Mouse (Mus musculus): ENCODE measurements at regions not wholly inside any gene's neighbourhood (a gene's known extent, or its start where the extent isn't known, plus 50 kb on each side); places are given as distances from the start of the nearest gene placed in this dataset.

DNA sequence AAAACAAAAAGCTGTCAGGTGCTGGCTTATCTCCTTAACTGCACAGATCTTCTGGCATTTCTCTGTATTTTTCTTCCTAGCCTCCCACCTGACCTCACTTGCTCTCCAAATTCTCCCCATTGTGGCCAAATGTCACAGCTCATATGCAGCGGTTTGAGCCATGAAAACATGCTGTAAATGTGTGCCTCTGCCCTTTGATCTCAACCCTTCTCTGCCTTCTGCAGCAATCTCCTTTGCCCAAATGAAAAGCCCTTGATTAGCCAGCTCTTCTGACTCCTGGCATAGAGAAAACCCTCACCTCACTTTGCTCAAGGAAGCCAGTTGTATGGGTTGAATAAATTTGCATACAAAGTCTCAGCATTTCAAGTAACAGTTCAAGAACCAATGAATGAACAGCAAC lies 546.1 kb upstream of the Mgmt start:
- no peak for DNase-seq (ENCODE audit: low read depth, low spot score)

DNA sequence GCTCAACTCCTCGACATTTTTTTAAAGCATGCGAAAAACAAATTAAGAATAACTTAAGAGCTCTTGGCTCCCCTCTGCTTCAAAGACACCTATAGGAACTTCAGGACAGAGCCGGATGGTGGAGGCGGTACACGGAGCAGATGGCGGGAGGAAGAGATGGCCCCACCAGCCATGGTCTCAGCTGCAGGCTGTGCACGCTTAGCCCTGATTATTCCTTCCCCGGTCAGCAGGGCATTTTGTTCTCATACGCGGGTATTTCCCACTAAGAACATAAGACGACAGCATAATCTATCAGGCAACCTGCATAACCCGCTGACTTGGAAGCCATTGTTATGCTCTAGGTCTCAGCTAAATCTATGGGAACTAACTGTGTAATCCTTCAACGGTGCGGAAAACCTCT lies 544.8 kb upstream of the Mgmt start:
- DNase-seq (ENCODE audit: low read depth, low spot score), result no peak

DNA sequence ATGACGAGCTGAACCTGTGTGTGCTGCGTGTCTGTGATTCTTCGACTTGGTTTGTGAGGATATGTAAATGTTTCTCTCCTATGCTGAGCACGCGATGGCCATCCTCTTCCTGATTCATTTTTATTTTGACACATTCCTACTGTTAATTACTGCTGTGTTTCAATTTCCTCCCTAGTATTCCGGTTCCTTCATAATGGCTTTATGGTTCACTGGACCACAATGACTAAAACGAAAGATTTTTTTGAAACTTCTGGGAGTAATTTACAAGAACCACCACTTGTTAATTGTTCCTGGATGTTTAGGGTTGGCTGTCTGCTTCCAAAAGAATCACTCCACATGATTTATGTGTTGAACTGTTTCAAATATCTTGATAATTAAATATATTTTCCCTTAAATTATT lies 537.4 kb upstream of the Mgmt start:
- no peak for DNase-seq (ENCODE audit: low read depth, low spot score)

DNA sequence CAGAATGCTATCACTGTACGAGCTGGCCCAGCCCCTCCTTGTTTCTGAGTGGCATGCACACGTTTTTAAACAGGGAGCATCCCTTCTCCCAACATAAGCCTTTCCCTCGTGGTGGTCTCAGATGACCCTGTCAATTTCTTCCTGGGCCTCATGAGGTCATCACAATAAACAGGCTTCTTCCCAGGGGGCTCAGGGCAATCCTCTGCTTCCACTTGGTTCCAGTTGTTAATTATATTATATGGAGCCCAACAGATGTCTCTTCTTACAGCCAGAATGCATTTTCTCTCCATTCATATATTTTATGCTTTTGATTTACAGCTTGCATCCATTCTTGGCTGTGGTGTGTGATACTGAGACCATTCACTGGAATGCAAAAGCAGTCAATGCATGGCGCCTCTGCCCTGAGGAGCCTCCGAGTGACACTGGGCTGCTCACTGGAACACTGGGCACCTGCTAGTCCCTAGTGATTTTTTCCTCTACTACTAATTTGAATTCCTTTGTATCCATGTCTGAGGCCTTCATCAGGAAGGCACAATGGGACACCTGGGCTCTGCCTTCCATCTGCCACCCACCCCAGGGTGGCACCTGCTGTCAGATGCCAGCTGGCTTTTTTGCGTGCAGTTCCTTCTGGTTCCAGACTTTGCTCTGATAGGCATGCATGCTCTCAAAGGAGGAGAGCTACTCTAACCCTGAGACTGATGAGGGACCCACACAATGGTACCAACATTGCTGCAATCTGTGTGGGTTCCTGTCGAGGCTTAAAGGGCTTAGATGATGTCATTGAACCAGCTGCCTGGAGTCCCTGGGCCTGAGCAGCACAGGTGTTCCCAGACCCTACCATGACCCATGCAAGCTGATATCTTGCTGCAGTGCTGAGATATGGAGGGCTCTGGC lies 528.8 kb upstream of the Mgmt start:
- no peak for DNase-seq (ENCODE audit: low read depth, low spot score)

DNA sequence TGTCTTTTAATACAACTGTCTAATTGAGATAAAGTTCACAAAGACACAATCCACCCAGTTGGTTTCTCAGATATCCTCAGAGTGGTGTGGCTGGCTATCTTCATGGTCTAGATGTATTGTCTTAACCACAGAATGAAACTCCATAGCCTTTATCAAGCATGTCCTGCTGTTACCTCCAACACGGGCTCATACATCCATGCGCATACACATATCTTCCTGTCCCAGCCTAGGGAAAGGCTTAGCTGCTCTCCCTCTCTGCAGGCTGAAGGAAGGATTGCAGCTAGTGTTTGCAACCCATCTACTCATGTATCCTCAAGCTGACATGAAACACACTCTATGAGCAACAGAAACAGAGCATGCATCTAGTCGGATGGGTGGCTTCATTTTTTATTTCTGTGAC lies 517.2 kb upstream of the Mgmt start:
- DNase-seq (ENCODE audit: low read depth, low spot score), result no peak

DNA sequence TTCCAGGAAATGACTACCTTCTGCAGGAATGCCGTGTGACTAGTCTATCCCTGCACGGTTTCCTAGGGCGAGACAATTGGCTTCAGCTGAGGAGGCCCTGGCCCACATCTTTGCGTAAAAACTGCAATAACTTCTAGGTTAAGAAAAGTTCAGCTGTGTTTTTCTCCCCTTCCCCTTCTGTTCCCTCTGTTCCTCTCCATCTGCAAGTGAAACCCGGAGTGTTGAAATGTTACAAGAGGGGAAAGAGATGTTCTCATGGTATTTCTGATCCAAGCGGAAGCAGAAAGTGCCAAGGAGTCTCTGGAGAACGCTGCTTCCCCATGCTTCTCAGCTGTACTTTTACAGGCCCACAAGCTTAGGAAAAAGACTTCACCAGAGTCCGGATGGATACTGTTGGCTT lies 516.7 kb upstream of the Mgmt start:
- no peak for DNase-seq (ENCODE audit: low read depth, low spot score)

DNA sequence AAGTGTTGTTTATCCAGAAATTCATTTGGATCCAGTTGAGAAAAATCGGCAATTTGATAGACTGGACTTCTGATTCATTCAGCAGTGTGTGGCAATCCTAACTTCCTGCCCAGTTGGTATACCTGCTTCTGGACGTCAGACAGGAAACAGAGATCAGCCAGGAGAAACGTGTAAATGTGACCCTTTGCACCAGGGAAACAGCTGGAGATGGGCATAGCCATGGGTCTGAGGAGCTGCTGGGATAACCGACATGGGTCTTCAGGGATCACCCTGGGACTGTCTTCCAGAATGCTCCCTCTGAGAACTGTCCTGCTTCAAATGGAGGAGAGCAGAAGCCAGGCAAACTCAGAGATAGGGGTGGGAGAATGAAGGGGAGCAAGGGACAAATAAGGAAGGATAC lies 516.1 kb upstream of the Mgmt start:
- no peak for DNase-seq (ENCODE audit: low read depth, low spot score)

DNA sequence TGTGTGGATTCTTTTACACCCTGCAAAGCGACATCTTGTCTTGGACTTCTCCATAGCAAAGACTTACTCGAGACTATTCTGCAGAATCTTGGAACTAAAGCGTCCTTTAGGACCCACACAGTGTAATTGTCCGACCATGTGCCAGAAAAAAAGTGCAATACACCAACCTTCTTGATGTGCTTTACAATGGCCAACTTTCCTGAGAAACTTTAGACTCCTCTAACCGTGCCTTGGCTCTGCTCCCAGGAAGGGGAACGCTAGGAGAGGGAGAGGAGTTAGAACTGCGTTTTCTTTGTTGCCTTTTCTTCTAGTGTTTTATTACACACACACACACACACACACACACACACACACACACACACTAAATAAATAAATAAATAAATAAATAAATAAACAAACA lies 515.1 kb upstream of the Mgmt start:
- no peak for DNase-seq (ENCODE audit: low read depth, low spot score)

DNA sequence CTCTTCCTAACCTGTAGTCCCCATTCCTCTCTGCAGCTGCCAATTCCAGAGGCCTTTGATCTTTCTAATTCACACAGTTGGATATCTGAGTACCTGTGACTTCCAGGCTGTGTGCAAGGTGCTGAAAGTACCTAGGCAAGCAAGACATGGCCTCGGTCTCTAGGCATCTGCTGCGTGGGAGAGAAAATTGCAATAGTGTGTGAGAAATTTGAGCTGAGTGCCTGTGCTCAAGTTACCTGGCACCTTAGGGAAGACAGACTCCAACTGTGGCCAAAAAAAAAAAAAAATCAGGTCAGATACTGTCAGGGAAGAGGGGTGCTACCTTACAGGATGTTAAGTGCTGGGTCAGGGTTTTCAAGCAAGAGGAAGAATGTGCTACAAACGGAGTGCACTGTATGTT lies 514.7 kb upstream of the Mgmt start:
- DNase-seq (ENCODE audit: low read depth, low spot score), result no peak

DNA sequence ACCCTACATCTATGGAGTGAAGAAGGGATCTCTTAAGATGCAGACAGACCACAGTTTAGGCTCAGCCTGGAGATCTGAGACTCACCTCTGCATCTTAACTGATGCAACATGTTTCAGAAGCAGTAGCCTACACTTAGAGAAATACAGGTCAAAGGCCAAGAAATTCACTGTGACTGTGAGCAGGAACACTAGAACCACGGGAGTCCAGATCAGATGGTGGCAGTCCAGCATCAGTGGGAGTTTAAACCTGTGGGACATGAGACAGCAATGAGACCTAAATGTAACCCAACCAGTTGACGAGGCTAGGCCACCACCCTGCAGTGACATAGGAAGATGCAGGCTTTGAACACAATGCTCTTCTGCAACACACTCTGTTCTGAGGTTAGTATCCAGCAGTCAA lies 511.1 kb upstream of the Mgmt start:
- DNase-seq (ENCODE audit: low read depth, low spot score), result no peak

DNA sequence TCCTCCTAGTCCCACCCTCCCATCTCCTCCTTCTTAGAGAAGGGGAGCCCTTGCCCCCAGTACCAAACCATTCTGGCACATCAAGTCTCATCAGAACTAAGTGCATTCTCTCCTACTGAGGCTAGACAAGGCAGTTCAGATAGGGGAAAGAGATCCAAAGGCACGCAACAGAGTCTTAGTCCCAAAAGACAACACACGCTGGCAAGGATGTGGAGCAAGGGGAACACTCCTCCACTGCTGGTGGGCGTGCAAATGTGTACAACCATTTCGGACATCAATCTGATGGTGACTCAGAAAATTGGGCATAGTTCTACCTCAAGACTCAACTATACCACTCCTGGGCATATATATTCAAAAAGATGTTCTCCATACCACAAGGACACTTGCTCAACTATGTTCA lies 506.7 kb upstream of the Mgmt start:
- no peak for DNase-seq (ENCODE audit: low read depth, low spot score)

DNA sequence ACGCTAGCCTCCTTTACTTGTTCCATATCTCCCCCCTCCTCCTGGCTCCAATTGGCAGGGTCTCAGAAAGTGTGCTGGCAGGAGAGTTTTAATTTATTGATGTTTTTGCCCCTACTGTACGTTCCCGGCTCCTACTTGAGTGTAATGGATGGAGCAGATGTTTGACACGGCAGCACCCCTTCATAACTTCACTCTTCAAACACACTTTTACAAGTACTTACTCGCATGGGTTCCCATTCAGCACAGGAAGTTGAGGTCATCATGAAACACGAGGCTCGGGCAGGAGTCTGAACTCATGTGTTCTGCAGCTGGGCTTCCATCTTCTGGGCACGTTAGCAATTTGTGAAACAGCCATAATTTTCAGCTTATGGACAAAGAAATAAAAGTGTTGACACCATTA lies 504.3 kb upstream of the Mgmt start:
- DNase-seq (ENCODE audit: low read depth, low spot score), result no peak

DNA sequence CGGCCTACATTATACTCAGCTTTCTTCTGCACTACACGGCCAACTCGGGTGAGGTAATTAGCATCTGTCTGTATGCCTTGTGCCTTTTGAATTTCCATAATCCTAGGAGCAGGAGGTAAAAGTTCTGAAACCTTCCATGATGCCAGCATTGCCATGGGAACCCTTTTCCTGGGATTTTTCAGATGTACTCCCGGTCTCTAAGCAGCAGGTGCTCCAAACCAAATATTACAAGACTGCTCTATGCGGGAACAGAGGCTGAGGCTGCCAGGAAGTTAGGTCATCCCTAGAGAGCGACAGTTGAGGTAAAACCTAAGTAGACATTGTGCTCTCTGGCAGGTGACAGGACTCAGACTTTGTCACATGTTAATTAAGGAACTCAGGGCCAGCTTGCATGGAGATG lies 501.0 kb upstream of the Mgmt start:
- no peak for DNase-seq (ENCODE audit: low read depth, low spot score)

DNA sequence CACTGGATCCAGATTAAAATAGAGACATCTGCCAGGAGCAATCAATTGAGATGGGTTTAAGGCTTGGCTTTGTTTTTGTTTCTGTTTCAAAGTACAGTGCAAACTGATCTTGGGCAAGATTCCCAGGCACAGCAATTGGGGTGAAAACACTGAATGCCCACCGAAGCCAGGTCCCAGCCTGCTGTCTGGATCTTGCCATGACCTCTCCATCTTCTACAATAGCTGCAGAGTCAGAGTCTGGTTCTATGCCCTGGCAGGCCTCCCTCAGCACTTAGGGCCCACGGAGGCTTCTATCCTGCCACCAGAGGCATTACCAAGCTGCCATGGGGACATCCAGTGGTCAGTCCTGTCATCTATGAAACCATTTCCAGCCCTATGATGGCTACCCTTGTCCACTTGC lies 498.6 kb upstream of the Mgmt start:
- DNase-seq (ENCODE audit: low read depth, low spot score), result no peak

DNA sequence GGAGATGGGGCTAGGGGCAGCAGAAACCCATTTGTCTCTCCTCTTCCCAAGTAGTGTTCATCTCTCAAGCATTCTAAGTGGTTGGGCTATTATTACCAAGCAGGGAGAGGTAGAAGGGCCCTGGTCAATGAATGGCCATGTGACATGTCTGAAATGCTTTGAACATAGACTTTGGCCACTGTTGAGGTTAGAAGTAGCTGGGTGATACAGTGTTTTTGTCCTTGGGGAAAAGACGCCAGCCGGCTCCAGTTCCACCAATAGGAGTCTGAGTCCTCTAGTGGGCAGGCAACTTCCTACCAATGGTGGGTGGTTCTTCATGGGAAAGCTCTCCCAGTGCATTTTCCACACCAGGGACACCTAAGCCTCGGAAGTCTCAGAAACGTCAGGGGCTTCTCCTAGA lies 497.3 kb upstream of the Mgmt start:
- DNase-seq (ENCODE audit: low read depth, low spot score), result no peak

DNA sequence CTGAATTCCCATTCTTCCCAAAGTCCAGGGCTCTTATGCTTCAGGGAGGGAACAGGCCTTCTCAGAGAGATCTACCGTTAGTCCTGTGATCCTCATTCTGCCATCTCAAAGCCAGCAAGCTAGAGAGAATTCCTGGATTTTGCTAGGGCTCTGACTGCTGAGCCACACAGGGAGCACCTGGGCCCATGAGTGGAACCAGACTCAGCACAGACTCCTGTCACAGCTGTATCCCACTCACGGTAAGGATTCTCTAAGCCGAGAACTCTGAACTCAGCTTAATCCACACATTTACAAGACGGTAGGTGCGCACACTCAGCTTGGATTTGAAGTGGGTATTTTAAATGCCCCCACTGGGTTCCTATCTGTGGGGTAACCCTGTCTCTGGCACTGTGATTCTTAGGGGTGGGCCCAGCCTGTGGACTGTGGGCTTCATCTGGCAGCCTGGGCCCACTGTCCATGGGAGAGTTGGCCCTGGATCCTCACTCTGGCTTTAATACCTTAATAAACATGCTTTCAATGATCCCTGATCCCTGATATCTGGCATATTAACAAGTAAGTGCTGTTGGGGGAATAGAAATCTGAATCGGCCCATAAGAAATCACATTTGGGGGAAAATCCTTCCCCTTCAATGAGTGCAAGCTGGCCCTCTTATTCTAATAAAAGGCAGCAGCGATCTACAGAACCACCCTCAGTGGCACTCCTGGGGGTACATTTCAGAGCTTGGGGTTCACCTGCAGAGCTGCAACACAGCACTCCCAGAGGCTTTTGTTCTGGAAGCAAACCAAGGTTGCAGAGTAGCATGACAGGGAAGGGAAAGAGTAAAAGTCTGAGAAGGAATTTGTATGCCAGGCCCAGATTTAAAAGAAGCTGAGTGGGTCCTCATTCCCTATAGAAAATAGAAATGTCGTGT lies 491.5 kb upstream of the Mgmt start:
- no peak for DNase-seq (ENCODE audit: low read depth, low spot score)

DNA sequence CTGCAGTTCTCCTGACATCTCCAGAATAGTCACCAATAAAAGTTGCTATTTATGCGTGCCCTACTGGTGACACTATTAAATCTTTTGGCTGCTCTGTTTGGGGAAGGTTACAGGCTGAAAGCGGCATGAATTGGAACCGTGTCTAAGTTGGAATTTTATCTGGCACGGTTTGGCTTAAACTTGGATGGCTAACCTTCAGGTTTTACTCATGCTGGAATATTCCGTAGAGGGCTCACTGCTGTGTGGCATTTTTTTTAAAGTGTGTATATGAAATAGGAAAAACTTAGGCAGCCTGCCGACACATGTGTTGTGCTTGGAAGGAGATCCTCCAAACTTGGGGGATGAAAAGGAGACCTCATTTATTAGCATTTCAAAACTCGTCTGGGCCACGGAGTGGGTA lies 489.0 kb upstream of the Mgmt start:
- no peak for DNase-seq (ENCODE audit: low read depth, low spot score)

DNA sequence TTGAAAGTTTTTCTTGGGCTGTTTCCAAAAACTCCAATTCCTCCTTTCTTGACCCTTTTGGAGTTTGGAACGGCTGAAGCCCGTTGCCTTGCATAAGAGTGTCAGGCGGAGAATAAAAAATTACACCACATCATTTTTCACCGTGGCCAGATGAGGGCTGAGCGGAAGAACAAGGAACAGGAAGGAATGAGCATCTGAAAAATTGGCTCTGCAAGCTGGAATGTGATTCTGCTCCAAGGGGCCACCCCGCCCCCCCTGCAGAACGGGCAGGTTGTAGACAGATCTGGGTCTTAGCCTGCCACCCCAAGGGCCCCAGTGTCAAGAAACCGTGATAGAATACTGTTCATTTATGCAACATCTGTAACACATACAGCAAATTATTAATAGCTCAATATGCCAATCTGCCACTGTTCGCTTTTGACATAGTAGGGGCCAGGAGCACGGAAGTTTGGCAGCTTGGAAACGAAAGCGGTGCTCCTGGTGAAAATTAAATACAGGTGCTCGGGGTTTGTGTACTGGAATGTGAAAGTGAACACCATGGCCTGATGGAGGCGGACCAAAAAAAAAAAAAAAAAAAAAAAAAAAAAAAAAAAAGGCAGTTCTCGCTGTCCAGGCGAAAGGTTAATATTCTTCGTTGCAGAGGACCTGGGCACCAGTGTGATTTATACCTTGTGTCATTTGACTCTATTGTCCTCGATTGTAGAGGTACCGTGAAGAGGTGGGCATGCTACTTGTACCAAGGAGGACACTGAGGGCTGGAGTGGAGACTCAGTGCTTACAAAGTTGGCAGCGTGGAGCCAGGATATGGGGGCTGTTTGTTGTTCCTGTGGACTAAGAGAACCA lies 487.9 kb upstream of the Mgmt start:
- no peak for DNase-seq (ENCODE audit: low read depth, low spot score)

DNA sequence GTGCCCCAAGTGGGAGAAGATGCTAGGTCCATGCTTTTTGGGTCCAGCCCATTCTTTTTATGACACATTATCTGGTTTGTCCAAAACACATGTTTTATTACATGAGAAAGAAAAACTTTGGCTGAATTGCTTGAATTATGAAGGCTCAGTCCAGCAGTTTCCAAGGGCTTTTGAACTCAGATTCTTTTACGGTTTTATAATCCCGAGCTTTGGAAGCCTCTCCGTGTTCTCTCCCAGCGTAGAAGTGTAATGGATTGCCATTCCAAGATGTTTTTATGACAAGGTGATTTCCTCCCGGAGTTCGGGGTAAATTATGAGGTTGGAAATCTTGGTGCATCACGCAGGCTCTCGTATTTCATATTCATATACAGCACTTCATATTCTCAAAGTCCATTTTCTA lies 479.6 kb upstream of the Mgmt start:
- DNase-seq (ENCODE audit: low read depth, low spot score), result no peak

DNA sequence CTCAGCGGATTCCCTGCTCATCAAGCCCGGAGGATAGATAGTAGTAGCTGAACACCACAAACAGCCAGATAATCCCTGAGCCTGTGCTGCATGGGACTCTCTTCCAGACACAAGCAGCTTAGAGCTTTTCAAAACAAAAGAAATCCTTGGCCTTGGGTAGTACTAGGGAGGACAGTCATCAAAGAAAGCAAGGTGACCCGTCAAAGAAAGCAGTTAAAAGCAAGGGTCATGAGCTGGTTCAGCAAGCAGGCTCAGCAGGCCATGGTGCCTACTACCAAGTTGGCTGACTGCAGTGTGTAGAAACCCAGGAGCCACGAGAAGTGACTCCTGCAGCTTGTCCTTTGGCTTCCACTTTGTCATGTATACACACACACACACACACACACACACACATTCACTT lies 477.1 kb upstream of the Mgmt start:
- DNase-seq (ENCODE audit: low read depth, low spot score), result no peak

DNA sequence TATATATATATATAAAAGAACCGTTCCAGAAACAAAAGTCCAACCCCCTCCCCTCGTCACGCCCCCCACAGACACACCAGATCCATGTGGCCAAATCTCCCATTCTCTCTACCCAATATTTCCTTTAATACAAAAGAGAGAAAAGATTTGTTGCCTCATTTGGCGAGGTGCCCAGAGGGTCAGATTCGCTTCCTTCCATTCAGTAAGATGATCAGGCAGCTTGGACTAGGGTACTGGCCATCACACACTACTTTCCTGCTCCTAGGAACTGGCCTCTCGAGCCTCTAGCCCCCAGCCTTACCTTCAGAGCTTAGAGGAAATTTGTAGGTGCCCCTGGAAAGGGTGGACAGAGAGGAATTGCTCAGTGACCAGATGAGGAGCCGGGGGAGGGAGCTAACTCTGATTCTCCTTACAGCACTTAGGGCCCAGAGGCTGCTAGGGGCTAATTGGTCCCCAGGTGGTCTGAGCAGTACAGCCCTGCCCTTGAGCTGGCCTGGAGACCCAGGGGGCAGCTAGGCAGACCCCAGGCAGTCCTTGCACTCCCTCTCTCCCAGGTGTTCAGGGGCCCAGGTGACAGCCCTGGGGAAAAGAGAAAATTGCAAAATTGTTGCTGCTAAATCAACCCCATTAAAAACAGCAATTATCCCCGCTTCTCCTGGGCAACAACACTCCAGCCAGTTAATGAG lies 470.4 kb upstream of the Mgmt start:
- no peak for DNase-seq (ENCODE audit: low read depth, low spot score)

Data from c-Kit-negative CD71-positive TER-119-positive erythroid progenitor cells, embryonic 14.5 days (primary cell).